Mouse (Mus musculus): Measurements from ENCODE around the gene Pde2a. TPM values are rescaled to one million over a fixed set of nuclear protein-coding genes. Genes with fewer than 3 reads are reported as not detected.

Pde2a gene
- polyA plus RNA-seq, 1 experiment from 2014 or later = 5.9 TPM

DNA sequence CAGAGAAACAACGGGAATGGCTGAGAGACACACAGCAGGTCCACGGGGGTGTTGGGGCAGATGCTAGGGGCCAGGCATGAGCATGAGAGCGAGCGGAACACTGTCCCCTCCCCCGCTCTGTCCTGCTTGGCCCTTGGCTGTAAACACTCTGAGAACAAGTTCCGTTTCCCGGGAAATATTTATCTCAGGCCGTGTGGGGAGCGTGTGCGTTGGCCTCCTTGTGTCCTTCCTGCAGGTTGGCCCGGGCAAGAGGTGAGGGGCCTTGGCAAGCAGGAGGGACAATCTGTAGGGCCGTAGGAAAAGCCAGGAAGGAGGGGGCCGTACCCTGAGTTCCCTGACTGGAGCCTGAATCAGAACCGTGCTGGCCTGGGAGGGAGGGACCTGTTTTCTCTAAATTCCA lies 43.9 kb downstream of the Pde2a start:
- Histone ChIP-seq H3K9me3 (replicated peaks; ENCODE audit: control insufficient read depth, low read length) (no peaks in the 10 kb centered on the region), H3K9ac (ENCODE audit: low read depth, low read length) (no peak overlapping the region), H3K27ac (ENCODE audit: low read depth, low read length) (0 out of 2 replicates have a peak overlapping the region, but pooled peaks have one; percentile 22), H3K4me1 (ENCODE audit: control insufficient read depth, insufficient read depth, low read length) (peaks cover 25% of the 10 kb centered on the region), H3K4me2 (peak overlapping the region; percentile 15; the same call in 1 of the 2 replicates), H3K4me3 (ENCODE audit: low read depth, low read length) (no peak overlapping the region), H3K36me3 (ENCODE audit: control insufficient read depth, insufficient read depth, low read length) (no peaks in the 10 kb centered on the region), H3K27me3 (ENCODE audit: control insufficient read depth, insufficient read depth, low read length) (no peaks in the 10 kb centered on the region; the same call in 1 of the 2 replicates)
- ATAC-seq (replicated peaks; ENCODE audit: insufficient number of reproducible peaks, low FRiP score, low TSS enrichment) = peak; percentile 29; the same call in 1 of the 2 replicates
- 11% methylated on average over 14 of the region's 14 CpGs for WGBS (ENCODE audit: insufficient replicate concordance)

GRCm38 (mm10) chr7:101465850-101466580 lies 44.5 kb downstream of the Pde2a start:
- Histone ChIP-seq H3K4me3 (ENCODE audit: low read depth, low read length) (no peak overlapping the region), H3K4me1 (ENCODE audit: control insufficient read depth, insufficient read depth, low read length) (peaks cover 21% of the 10 kb centered on the region), H3K9ac (ENCODE audit: low read depth, low read length) (no peak overlapping the region), H3K27ac (ENCODE audit: low read depth, low read length) (0 out of 2 replicates have a peak overlapping the region, but pooled peaks have one; percentile 22), H3K27me3 (ENCODE audit: control insufficient read depth, insufficient read depth, low read length) (no peaks in the 10 kb centered on the region; the same call in 1 of the 2 replicates), H3K9me3 (replicated peaks; ENCODE audit: control insufficient read depth, low read length) (no peaks in the 10 kb centered on the region), H3K4me2 (no peak overlapping the region), H3K36me3 (ENCODE audit: control insufficient read depth, insufficient read depth, low read length) (no peaks in the 10 kb centered on the region)
- ATAC-seq (replicated peaks; ENCODE audit: insufficient number of reproducible peaks, low FRiP score, low TSS enrichment) = 0 out of 2 replicates have a peak, but pooled peaks have one; percentile 19
- 58% methylated on average over 8 of the region's 8 CpGs for WGBS (ENCODE audit: insufficient replicate concordance)

DNA sequence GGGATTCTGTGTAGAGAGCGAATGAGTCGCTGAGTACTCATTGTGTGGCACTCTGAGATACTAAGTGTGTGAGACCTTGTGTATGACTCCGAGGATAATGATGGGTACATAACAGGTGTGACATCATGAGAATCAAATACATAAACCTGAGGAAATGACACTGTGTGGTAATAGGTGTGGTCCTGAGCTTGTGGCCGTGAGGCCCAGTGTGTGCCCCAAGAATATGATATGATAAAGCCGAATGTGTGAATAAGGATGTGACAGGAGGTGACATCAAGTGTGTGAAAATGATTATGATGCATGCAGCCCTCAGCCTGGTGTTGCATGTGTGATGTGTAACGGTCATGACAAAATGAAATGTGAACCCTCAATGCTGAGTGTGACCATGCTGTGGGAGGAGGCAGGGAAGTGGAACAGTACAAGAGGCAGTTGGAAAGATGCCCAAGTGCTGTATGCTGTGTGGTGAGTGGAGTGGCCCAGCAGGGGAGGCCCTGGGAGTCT lies 45.1 kb downstream of the Pde2a start:
- no peak overlapping the region for H3K27ac ChIP-seq (ENCODE audit: low read depth, low read length)
- 76% methylated on average over 6 of the region's 6 CpGs for WGBS (ENCODE audit: insufficient replicate concordance)
- no peak overlapping the region for H3K9ac ChIP-seq (ENCODE audit: low read depth, low read length)
- no peaks in the 10 kb centered on the region for H3K36me3 ChIP-seq (ENCODE audit: control insufficient read depth, insufficient read depth, low read length)
- H3K27me3 ChIP-seq (ENCODE audit: control insufficient read depth, insufficient read depth, low read length) = no peaks in the 10 kb centered on the region; the same call in 1 of the 2 replicates
- no peaks in the 10 kb centered on the region for H3K9me3 ChIP-seq (replicated peaks; ENCODE audit: control insufficient read depth, low read length)
- ATAC-seq (replicated peaks; ENCODE audit: insufficient number of reproducible peaks, low FRiP score, low TSS enrichment) = no peak
- H3K4me2 ChIP-seq = no peak overlapping the region
- peaks cover 21% of the 10 kb centered on the region for H3K4me1 ChIP-seq (ENCODE audit: control insufficient read depth, insufficient read depth, low read length)
- H3K4me3 ChIP-seq (ENCODE audit: low read depth, low read length) = no peak overlapping the region

- Histone ChIP-seq H3K9ac (ENCODE audit: low read depth, low read length) (no peak overlapping the region), H3K27ac (ENCODE audit: low read depth, low read length) (no peak overlapping the region), H3K4me3 (ENCODE audit: low read depth, low read length) (no peak overlapping the region), H3K4me2 (no peak overlapping the region), H3K9me3 (replicated peaks; ENCODE audit: control insufficient read depth, low read length) (no peaks in the 10 kb centered on the region), H3K4me1 (ENCODE audit: control insufficient read depth, insufficient read depth, low read length) (peaks cover 14% of the 10 kb centered on the region), H3K36me3 (ENCODE audit: control insufficient read depth, insufficient read depth, low read length) (no peaks in the 10 kb centered on the region), H3K27me3 (ENCODE audit: control insufficient read depth, insufficient read depth, low read length) (no peaks in the 10 kb centered on the region)
- ATAC-seq (replicated peaks; ENCODE audit: insufficient number of reproducible peaks, low FRiP score, low TSS enrichment) = no peak
- 90% methylated on average over 2 of the region's 2 CpGs for whole genome bisulfite sequencing (ENCODE audit: insufficient replicate concordance)
These were observed 49.9 kb downstream of the Pde2a start for GRCm38 (mm10) chr7:101471423-101471822.

- no peak for ATAC-seq (replicated peaks; ENCODE audit: insufficient number of reproducible peaks, low FRiP score, low TSS enrichment)
- Histone ChIP-seq H3K36me3 (ENCODE audit: control insufficient read depth, insufficient read depth, low read length) (no peaks in the 10 kb centered on the region), H3K9ac (ENCODE audit: low read depth, low read length) (no peak overlapping the region), H3K4me3 (ENCODE audit: low read depth, low read length) (no peak overlapping the region), H3K27me3 (ENCODE audit: control insufficient read depth, insufficient read depth, low read length) (no peaks in the 10 kb centered on the region), H3K9me3 (replicated peaks; ENCODE audit: control insufficient read depth, low read length) (no peaks in the 10 kb centered on the region), H3K4me1 (ENCODE audit: control insufficient read depth, insufficient read depth, low read length) (peaks cover 14% of the 10 kb centered on the region), H3K27ac (ENCODE audit: low read depth, low read length) (no peak overlapping the region; the same call in 1 of the 2 replicates), H3K4me2 (no peak overlapping the region)
- WGBS (ENCODE audit: insufficient replicate concordance) = 70% methylated on average over 3 of the region's 3 CpGs
These were observed 50.5 kb downstream of the Pde2a start for GRCm38 (mm10) chr7:101471968-101472480.

GRCm38 (mm10) chr7:101472598-101473558 lies 51.4 kb downstream of the Pde2a start:
- H3K36me3 ChIP-seq (ENCODE audit: control insufficient read depth, insufficient read depth, low read length) = no peaks in the 10 kb centered on the region
- H3K9me3 ChIP-seq (replicated peaks; ENCODE audit: control insufficient read depth, low read length) = no peaks in the 10 kb centered on the region
- ATAC-seq (replicated peaks; ENCODE audit: insufficient number of reproducible peaks, low FRiP score, low TSS enrichment) = peak; percentile 40; the same call in 1 of the 2 replicates
- H3K9ac ChIP-seq (ENCODE audit: low read depth, low read length) = 0 out of 2 replicates have a peak overlapping the region, but pooled peaks have one; percentile 0
- WGBS (ENCODE audit: insufficient replicate concordance) = 41% methylated on average over 10 of the region's 10 CpGs
- H3K4me1 ChIP-seq (ENCODE audit: control insufficient read depth, insufficient read depth, low read length) = peaks cover 14% of the 10 kb centered on the region
- H3K27ac ChIP-seq (ENCODE audit: low read depth, low read length) = peak overlapping the region; percentile 15; the same call in 1 of the 2 replicates
- no peak overlapping the region for H3K4me2 ChIP-seq
- H3K27me3 ChIP-seq (ENCODE audit: control insufficient read depth, insufficient read depth, low read length) = no peaks in the 10 kb centered on the region
- H3K4me3 ChIP-seq (ENCODE audit: low read depth, low read length) = no peak overlapping the region

GRCm38 (mm10) chr7:101474399-101474811 lies 52.9 kb downstream of the Pde2a start:
- no peak for ATAC-seq (replicated peaks; ENCODE audit: insufficient number of reproducible peaks, low FRiP score, low TSS enrichment)
- no peak overlapping the region for H3K27ac ChIP-seq (ENCODE audit: low read depth, low read length)
- WGBS (ENCODE audit: insufficient replicate concordance) = 56% methylated on average over 5 of the region's 5 CpGs

DNA sequence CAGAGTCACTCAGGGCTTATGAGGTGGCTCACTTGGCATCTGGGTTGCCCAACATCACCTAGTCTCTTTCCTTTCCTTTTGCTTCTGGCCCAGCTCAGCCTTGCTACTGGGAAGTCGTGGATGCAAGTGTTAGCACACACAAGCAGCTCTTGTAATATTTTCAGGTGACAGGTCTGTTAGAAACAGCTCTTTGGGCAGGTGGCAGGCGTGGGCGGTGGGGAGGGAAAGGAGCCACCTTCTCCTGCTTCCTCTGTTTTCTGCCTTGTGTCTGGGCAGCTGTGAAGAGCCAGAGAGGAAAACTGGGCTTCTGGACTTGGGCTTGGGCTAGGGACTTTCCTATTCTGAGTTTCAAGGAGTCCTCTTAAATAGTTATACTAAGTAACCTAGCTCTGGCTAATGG lies 54.5 kb downstream of the Pde2a start:
- Histone ChIP-seq H3K4me2 (no peak overlapping the region), H3K36me3 (ENCODE audit: control insufficient read depth, insufficient read depth, low read length) (no peaks in the 10 kb centered on the region), H3K9me3 (replicated peaks; ENCODE audit: control insufficient read depth, low read length) (no peaks in the 10 kb centered on the region), H3K27me3 (ENCODE audit: control insufficient read depth, insufficient read depth, low read length) (no peaks in the 10 kb centered on the region), H3K4me3 (ENCODE audit: low read depth, low read length) (no peak overlapping the region), H3K9ac (ENCODE audit: low read depth, low read length) (no peak overlapping the region), H3K27ac (ENCODE audit: low read depth, low read length) (no peak overlapping the region), H3K4me1 (ENCODE audit: control insufficient read depth, insufficient read depth, low read length) (peaks cover 14% of the 10 kb centered on the region)
- no peak for ATAC-seq (replicated peaks; ENCODE audit: insufficient number of reproducible peaks, low FRiP score, low TSS enrichment)
- 74% methylated on average over 3 of the region's 3 CpGs for WGBS (ENCODE audit: insufficient replicate concordance)

More at GRCm38 (mm10) chr7:101474399-101474811, 52.9 kb downstream of the Pde2a start:
- Histone ChIP-seq H3K4me2 (no peak overlapping the region), H3K4me1 (ENCODE audit: control insufficient read depth, insufficient read depth, low read length) (peaks cover 14% of the 10 kb centered on the region), H3K27me3 (ENCODE audit: control insufficient read depth, insufficient read depth, low read length) (no peaks in the 10 kb centered on the region), H3K9ac (ENCODE audit: low read depth, low read length) (no peak overlapping the region), H3K36me3 (ENCODE audit: control insufficient read depth, insufficient read depth, low read length) (no peaks in the 10 kb centered on the region), H3K9me3 (replicated peaks; ENCODE audit: control insufficient read depth, low read length) (no peaks in the 10 kb centered on the region), H3K4me3 (ENCODE audit: low read depth, low read length) (no peak overlapping the region)

Data from heart, embryonic 11.5 days (tissue).